Mouse (Mus musculus) cerebellum, postnatal 36 days (tissue): ENCODE measurements around the gene Ddx19a.
A peak's percentile ranks its signal among the peaks of the same experiment; 100 is the strongest.
"Not testable (repeated sequence)": the region's sequence is repeated elsewhere in the genome, so short reads cannot be mapped to it uniquely, and the experiment has no call there.

Experiments
- DNase-seq, 2 experiments: peaks; one replicate each; pipeline ENCODE4 v3.0.0; 2021 to 2022; ENCODE audit warnings: mixed read lengths in 2 of 2

Ddx19a gene

DNA sequence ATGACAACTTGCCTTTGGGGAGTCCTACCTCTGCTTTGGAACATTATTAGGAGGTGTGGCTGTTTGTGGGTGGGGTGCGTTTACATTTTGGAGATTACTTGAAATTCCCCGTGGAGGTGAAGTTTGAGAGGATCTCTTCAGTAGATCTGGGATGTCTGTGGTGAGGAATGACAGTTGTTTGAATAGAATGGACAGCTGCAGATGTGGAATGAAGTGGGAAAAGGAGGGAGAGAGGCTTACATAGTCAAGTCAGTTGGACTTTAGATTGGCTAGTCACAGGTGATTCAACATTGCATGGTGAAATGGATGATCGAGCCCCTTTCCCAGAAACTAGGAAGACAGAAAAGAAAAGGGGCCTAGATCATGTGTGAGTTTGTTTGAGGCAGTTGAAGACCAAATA, 65.2 kb downstream of the Ddx19a start:
- DNase-seq: no peak

DNA sequence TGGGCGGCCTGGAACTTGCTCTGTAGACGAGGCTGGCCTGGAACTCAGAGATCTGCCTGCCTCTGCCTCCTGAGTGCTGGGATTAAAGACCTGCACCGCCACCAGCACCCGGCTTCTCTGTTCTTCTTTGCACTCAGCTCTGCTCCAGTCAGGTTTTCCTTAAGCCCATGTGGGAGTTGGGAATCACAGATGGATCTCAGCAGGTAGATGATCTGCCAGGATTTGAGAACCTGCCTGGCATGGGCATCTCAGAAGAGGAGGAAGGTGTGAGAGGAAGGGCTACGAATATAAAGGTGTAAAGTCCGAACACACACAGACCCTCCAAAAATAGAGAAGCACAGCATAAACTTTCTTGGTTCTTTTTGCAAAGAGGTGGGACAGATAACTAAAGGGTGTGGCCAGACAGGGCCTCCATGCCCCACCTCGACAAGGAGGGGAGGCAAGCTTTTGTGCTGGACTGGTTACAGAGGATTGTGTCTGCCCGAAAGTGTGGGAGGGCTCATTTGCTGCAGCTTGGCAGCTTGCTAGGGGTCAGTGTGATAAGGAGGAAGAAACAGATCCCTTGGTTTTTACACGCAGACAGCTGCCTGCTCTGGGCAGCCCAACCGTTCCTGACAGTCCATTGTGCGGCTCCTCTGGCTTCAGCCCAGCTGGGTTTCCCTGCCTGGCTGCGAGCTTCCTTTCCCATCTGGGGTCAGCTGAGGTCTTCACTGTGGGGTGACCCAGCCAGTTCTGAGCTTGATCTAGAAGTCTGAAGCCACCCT, 66.2 kb downstream of the Ddx19a start:
- peak; percentile 72 to 74 for DNase-seq

DNA sequence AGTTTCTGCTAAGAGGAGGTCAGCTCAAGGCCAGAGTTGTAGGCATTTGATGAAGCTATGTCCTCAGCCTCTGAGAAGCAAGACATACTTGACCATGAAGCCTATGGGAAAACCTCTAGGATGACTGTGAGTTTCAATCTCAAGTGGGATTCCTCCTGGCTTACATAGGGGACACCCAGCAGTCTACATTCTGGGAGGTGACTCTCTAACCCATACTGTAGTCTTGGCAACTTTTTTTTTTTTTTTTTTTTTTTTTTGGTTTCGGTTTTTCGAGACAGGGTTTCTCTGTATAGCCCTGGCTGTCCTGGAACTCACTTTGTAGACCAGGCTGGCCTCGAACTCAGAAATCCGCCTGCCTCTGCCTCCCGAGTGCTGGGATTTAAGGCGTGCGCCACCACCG, 67.9 kb downstream of the Ddx19a start:
- DNase-seq: not testable (repeated sequence)

DNA sequence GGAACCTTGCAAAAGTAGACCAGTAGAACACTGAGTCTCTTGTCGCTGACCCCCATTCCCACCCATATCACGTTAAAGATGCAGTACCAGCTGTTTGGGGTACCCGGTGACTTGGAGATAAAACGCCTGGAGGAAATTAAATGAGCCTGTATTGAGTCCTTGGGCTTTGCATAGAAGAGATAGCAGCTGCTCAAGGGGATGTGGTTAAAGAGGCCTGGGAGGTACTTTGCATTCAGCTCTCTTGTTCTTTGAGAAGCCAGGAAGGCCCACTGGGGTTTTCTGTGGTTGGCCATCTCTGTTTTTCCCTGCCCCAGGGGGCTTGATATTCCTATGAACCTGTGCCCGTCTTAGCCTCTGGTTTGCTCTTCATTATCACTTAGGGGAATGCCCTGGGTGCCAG, 68.5 kb downstream of the Ddx19a start:
- no peak for DNase-seq

DNA sequence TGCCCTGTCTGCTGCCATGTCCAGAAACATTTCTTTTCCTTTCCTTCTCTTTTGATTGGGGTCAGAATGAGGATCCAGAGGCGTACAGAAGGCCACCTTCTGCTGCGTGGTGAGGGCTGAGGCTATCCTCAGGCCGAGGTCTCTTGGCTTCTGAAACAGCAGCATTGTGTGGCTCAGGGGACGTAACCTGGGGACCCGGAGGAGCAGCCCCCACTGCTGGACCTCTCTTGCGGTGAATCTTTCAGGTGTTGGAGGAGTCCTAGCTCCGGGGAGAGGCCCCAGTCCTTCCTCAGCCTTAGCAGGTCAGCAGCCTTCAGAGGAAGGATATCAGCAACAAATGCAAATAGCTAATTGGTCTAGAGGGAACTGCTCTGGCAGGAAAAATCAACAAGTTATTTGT, 69.2 kb downstream of the Ddx19a start:
- DNase-seq: no peak

DNA sequence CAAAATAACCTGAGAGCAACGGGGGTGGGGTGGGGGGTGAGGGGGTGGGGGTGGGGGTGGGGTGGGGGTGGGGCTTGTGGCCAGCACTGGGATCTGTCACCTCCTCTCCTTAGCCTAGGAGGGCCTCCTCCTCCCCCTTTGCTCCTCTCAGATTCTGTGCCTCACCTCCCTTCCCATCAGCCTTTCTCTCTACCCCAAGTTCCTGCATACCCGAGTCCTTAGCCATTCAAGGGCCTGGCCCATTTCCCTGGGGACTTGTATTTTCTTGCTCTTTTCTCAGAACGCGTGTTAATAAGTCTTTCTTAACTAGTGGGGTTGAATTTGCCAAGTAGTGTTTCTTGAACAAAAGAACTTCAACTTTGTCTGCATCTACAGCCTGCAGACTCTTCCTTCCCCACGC, 70.9 kb downstream of the Ddx19a start:
- no peak for DNase-seq

DNA sequence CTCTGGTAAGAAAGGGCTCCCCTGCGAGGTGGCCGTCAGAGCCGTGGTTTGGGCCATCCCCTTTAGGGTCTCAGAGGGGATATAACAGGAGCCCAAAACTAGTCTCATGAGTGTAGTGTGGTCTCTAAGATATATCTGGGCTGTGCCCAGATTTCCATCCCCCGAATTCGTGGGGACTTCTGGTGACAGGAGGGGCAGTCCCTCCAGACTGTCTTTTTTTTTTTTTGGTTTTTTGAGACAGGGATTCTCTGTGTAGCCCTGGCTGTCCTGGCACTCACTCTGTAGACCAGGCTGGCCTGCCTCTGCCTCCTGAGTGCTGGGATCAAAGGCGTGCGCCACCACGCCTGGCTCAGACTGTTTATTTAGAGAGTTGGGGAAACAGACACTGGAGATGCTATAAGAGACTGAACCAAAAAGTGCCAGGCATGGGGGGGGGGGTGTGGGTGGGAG, 71.9 kb downstream of the Ddx19a start:
- DNase-seq: no peak
